Mouse (Mus musculus) lung, adult 2 months (tissue): ENCODE measurements around the gene Fam126a.

ENCODE experiments used
- CTCF ChIP-seq: fragments of 200-500 bp; IDR thresholded peaks from 2 replicates; pipeline ENCODE4 v1.5.1; 2011; ENCODE audit warnings: mild to moderate bottlenecking, low read length, control low read depth; ENCODE audit not compliant: insufficient read depth
- POLR2A ChIP-seq: fragments of 200-500 bp; IDR thresholded peaks from 2 replicates; pipeline ENCODE4 v1.6.1; 2011; ENCODE audit warnings: low read depth, mild to moderate bottlenecking, control low read depth, low read length, borderline replicate concordance; ENCODE audit errors: extremely low read depth

DNA sequence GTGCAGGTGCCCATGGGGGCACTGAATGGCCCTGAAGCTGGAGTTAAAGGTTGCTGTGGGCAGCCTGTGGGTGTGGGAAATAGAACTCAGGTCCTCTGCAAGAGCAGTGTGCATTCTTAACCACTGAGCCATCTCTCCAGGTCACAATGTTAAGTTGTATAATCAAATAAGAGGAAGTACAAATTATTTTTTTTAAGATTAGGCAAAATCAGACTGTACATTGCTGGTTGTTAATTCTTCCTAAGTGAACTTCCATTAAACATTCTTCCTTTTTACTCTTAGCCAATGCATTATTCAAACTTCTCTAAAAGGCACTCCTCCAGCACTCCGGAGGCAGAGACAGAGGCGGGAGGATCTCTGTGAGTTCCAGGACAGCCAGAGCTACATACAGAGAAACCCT lies 7.7 kb upstream of the Fam126a start:
- TF ChIP-seq CTCF (no peak), POLR2A (no peak)
